Mouse (Mus musculus) CH12.LX (cell line): ENCODE results near the gene Spag6. TPM values are rescaled to one million over a fixed set of nuclear protein-coding genes. Genes with fewer than 3 reads are reported as not detected.

ENCODE experiments used
- DNase-seq: peaks from one replicate; pipeline ENCODE4 v3.0.0-alpha.2; 2013; ENCODE audit errors: extremely low read depth
- H3K27ac ChIP-seq: 2 replicates; pipeline ENCODE4 v1.5.1; 2012; ENCODE audit warnings: low read depth, mild to moderate bottlenecking, control low read depth, moderate library complexity; ENCODE audit not compliant: insufficient read depth
- H3K27me3 ChIP-seq: replicated peaks from 2 replicates; pipeline ENCODE3; 2012; ENCODE audit warnings: inconsistent platforms
- H3K36me3 ChIP-seq, 2 experiments: replicated peaks in 1 of 2; 2 replicates each; pipeline versions ENCODE3 to v1.6.1; 2012; ENCODE audit warnings: inconsistent platforms in 1 of 2, low read length in 1 of 2, mild to moderate bottlenecking in 1 of 2, mixed read lengths in 1 of 2, moderate library complexity in 1 of 2; ENCODE audit not compliant: control insufficient read depth in 1 of 2, insufficient read depth in 1 of 2
- H3K4me1 ChIP-seq, 2 experiments: 2 replicates each; pipeline ENCODE4 v1.6.1; 2012; ENCODE audit warnings: inconsistent platforms in 1 of 2, moderate library complexity in 1 of 2; ENCODE audit not compliant: insufficient read depth in 2 of 2, control insufficient read depth in 1 of 2
- H3K4me2 ChIP-seq: 2 replicates; pipeline ENCODE4 v1.6.1; 2012; ENCODE audit warnings: low read depth, mild to moderate bottlenecking, control low read depth; ENCODE audit not compliant: poor library complexity, insufficient read depth, severe bottlenecking
- H3K4me3 ChIP-seq, 3 experiments: fragments of 150-350 bp in 1 of 3; sonication (generic) in 1 of 3; replicated peaks in 1 of 3; 2 replicates each; pipeline versions ENCODE3 to v1.5.1; 2011 to 2012; ENCODE audit warnings: low read depth in 2 of 3, low read length in 2 of 3, mild to moderate bottlenecking in 2 of 3, moderate library complexity in 2 of 3, control low read depth in 1 of 3, improper control_type of control experiment in 1 of 3, inconsistent platforms in 1 of 3, mixed read lengths in 1 of 3; ENCODE audit not compliant: poor library complexity in 1 of 3
- H3K79me2 ChIP-seq: replicated peaks from 2 replicates; pipeline ENCODE4 v1.6.1; 2012; ENCODE audit warnings: mild to moderate bottlenecking, moderate library complexity; ENCODE audit not compliant: control insufficient read depth, poor library complexity, insufficient read depth, severe bottlenecking; ENCODE audit errors: extremely low read depth
- H3K9ac ChIP-seq: 2 replicates; pipeline ENCODE4 v1.6.1; 2012; ENCODE audit warnings: low read depth, mild to moderate bottlenecking, control low read depth, moderate library complexity; ENCODE audit not compliant: insufficient read depth
- H3K9me3 ChIP-seq: replicated peaks from 2 replicates; pipeline ENCODE3; 2012; ENCODE audit warnings: low read length, inconsistent platforms, mixed read lengths
- CHD1 ChIP-seq: IDR thresholded peaks from 2 replicates; pipeline ENCODE4 v1.6.1; 2012; ENCODE audit warnings: low read depth, low read length, improper control_type of control experiment, inconsistent platforms
- CTCF ChIP-seq, 2 experiments: IDR thresholded peaks in 1 of 2; conservative IDR thresholded peaks in 1 of 2; 2 replicates each; pipeline ENCODE4 v1.5.1; 2011 to 2012; ENCODE audit warnings: low read depth in 2 of 2, low read length in 2 of 2, improper control_type of control experiment in 1 of 2, inconsistent platforms in 1 of 2, mild to moderate bottlenecking in 1 of 2, moderate library complexity in 1 of 2
- E2F4 ChIP-seq: IDR thresholded peaks from 2 replicates; pipeline ENCODE4 v1.6.1; 2011; ENCODE audit warnings: low read depth, low read length, improper control_type of control experiment; ENCODE audit not compliant: insufficient replicate concordance
- ELF1 ChIP-seq: IDR thresholded peaks from 2 replicates; pipeline ENCODE4 v1.6.1; 2014; ENCODE audit warnings: low read depth, mild to moderate bottlenecking, inconsistent platforms, low read length, improper control_type of control experiment
- ETS1 ChIP-seq: conservative IDR thresholded peaks from 2 replicates; pipeline ENCODE4 v1.6.1; 2012; ENCODE audit warnings: low read depth, mild to moderate bottlenecking, inconsistent platforms, low read length, improper control_type of control experiment, moderate library complexity
- IRF4 ChIP-seq: IDR thresholded peaks from 2 replicates; pipeline ENCODE4 v1.6.1; 2014; ENCODE audit warnings: low read depth, mild to moderate bottlenecking, inconsistent platforms, low read length, improper control_type of control experiment
- JUN ChIP-seq: IDR thresholded peaks from 2 replicates; pipeline ENCODE4 v1.6.1; 2011; ENCODE audit warnings: low read depth, mild to moderate bottlenecking, low read length, improper control_type of control experiment, moderate library complexity; ENCODE audit not compliant: insufficient read depth
- JUND ChIP-seq: conservative IDR thresholded peaks from 2 replicates; pipeline ENCODE4 v1.6.1; 2011; ENCODE audit warnings: low read depth, low read length, improper control_type of control experiment
- KAT2A ChIP-seq: IDR thresholded peaks from 2 replicates; pipeline ENCODE4 v1.6.1; 2012; ENCODE audit warnings: low read length, improper control_type of control experiment, inconsistent platforms; ENCODE audit not compliant: insufficient replicate concordance
- MAFK ChIP-seq: IDR thresholded peaks from 2 replicates; pipeline ENCODE4 v1.6.1; 2011; ENCODE audit warnings: low read length, improper control_type of control experiment; ENCODE audit not compliant: insufficient replicate concordance
- MAZ ChIP-seq: IDR thresholded peaks from 2 replicates; pipeline ENCODE4 v1.6.1; 2012; ENCODE audit warnings: low read depth, mild to moderate bottlenecking, inconsistent platforms, low read length, improper control_type of control experiment, moderate library complexity
- MEF2A ChIP-seq: IDR thresholded peaks from 2 replicates; pipeline ENCODE4 v1.6.1; 2014; ENCODE audit warnings: low read depth, mild to moderate bottlenecking, inconsistent platforms, low read length, improper control_type of control experiment, borderline replicate concordance
- MXI1 ChIP-seq: IDR thresholded peaks from 2 replicates; pipeline ENCODE4 v1.6.1; 2011; ENCODE audit warnings: mild to moderate bottlenecking, low read depth, low read length, improper control_type of control experiment
- MYC ChIP-seq: IDR thresholded peaks from 2 replicates; pipeline ENCODE4 v1.6.1; 2011; ENCODE audit warnings: low read depth, mild to moderate bottlenecking, improper control_type of control experiment, low read length
- NELFE ChIP-seq: IDR thresholded peaks from 2 replicates; pipeline ENCODE4 v1.6.1; 2011; ENCODE audit warnings: low read depth, low read length, improper control_type of control experiment
- UBTF ChIP-seq: IDR thresholded peaks from 2 replicates; pipeline ENCODE4 v1.6.1; 2012; ENCODE audit warnings: low read depth, mild to moderate bottlenecking, inconsistent platforms, low read length, improper control_type of control experiment, moderate library complexity
- ZNF384 ChIP-seq: IDR thresholded peaks from 2 replicates; pipeline ENCODE4 v1.6.1; 2012; ENCODE audit warnings: low read depth, low read length, improper control_type of control experiment, inconsistent platforms
- dilution Hi-C: fragments of 300-500 bp; cut with MboI; formaldehyde crosslinking; loops from 2 replicates; pipeline ENCODE4 v1.14.3; 2020; ENCODE audit warnings: low sequenced_read_pairs; ENCODE audit not compliant: extremely low pct_unique_long_range_greater_than_20kb, extremely low pct_ligation_motif_present
- in situ Hi-C: fragments of 300-500 bp; cut with MboI; formaldehyde crosslinking; loops from 3 replicates; pipeline ENCODE4 v1.14.3; 2019; ENCODE audit warnings: low sequenced_read_pairs, low pct_ligation_motif_present, low pct_unique_long_range_greater_than_20kb, mixed read lengths
- polyA plus RNA-seq: library from polyadenylated mRNA; unstranded; fragments of >175 nt; gene quantifications from 2 replicates; pipeline ENCODE4 v1.2.1, GENCODE M21; 2012; ENCODE audit warnings: low read depth; ENCODE audit not compliant: insufficient read length
- total RNA-seq, 2 experiments: library from RNA; depleted of rRNA; stranded (reverse); fragments of 300-350 nt in 1 of 2; fragments of >200 nt in 1 of 2; gene quantifications; 2 replicates each; pipeline ENCODE4 v1.2.3; 2012 to 2014

Spag6 gene
- total and polyA plus RNA-seq, 3 experiments: 0.34 TPM; not detected in 2

DNA sequence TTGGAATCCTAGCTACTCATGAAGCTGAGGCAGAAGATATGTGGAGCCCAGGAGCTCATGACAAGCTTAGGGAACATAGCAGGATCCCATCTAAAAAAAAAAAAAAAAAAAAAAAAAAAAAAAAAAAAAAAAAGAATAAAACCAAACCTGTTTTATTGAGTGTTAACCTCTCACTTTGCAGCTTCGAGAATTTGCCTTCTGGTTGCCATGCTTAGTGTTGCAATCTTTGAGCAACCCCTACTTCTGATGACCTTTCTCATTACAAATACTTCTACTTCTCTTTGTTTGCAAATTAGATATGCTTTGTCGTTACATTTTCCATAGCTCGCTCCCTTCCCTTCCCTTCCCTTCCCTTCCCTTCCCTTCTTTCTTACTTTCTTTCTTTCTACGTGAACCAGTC is 45.3 kb upstream of the Spag6 start:
- DNase-seq: no peak
- H3K4me1 ChIP-seq: peaks cover 0 to 1% of the 10 kb centered on the region in 2 experiments; a peak in 1 of 4 replicates
- H3K36me3 ChIP-seq: no peaks in the 10 kb centered on the region
- no peaks in the 10 kb centered on the region for H3K9me3 ChIP-seq
- no peak overlapping the region for H3K4me3 ChIP-seq
- H3K27me3 ChIP-seq: no peaks in the 10 kb centered on the region
- H3K79me2 ChIP-seq: no peaks in the 10 kb centered on the region
- in situ Hi-C loops (no loop called here), dilution Hi-C loops (no loop called here)
- H3K4me2 ChIP-seq: no peak overlapping the region
- no peak overlapping the region for H3K9ac ChIP-seq
- TF ChIP-seq E2F4: no peak
- no peak overlapping the region for H3K27ac ChIP-seq

DNA sequence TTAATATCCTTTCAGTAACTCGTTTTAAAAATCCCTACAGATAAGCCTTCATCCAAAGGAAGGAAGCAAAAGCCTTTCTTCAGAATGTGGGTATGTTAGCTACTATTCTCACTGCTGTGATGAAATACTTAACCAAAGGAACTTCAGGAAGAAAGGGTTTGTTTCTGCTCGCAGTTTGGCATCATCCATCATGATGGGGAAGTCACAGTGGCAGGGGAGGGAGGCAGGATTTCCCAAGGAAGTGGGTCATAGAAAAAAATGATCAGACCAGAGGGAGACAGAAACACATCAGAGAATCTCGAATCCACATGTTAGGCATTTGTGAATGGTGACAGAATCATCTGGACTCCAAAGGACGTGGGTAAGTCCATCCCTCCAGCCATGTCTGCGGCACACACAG is 39.0 kb upstream of the Spag6 start:
- DNase-seq: no peak
- Histone ChIP-seq H3K4me3 (no peak overlapping the region), H3K36me3 (no peaks in the 10 kb centered on the region), H3K4me2 (no peak overlapping the region), H3K27me3 (no peaks in the 10 kb centered on the region), H3K9me3 (no peaks in the 10 kb centered on the region), H3K27ac (no peak overlapping the region), H3K9ac (no peak overlapping the region), H3K79me2 (no peaks in the 10 kb centered on the region)
- in situ Hi-C loops: no loop called here
- TF ChIP-seq MXI1: no peak
- no peak for TF ChIP-seq CHD1
- no peak for TF ChIP-seq CTCF (conservative IDR thresholded peaks at IDR 0.05 in 1 of 2, IDR thresholded peaks at IDR 0.05 in 1 of 2; ENCODE audit: low read depth in 2 of 2, low read length in 2 of 2)
- no peak for TF ChIP-seq ELF1
- TF ChIP-seq MEF2A: no peak
- no peak for TF ChIP-seq NELFE
- TF ChIP-seq MYC: no peak
- no peak for TF ChIP-seq ZNF384
- TF ChIP-seq, all 38 proteins: peak for 0
- dilution Hi-C loops: no loop called here
- H3K4me1 ChIP-seq: no peaks in the 10 kb centered on the region

DNA sequence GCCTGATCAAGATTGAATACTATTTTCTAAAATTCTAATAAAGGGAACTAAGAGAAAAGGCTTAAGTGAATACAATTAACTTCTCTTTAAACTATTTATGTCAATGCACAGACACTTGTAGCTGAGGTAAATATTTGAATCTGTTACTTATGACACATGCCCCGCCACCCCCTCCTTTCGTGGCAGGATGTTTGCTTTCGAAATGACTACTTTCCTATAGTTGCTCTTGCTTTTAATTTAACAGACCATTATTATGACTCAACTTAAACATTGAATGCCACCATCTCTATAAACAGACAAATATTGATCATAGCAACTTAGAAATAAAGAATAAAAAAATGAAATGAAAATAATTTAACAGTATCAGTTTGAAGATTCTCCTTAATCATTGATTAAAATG is 29.8 kb upstream of the Spag6 start:
- no peak overlapping the region for H3K4me3 ChIP-seq
- H3K27me3 ChIP-seq: no peaks in the 10 kb centered on the region
- dilution Hi-C loops: no loop called here
- H3K79me2 ChIP-seq: no peaks in the 10 kb centered on the region
- H3K4me1 ChIP-seq: no peaks in the 10 kb centered on the region
- no peak for TF ChIP-seq E2F4
- TF ChIP-seq MAFK: no peak
- no peak for TF ChIP-seq MAZ
- peak; percentile 80 for TF ChIP-seq JUND
- TF ChIP-seq ETS1: no peak
- no peak for TF ChIP-seq KAT2A
- peak; percentile 58 for TF ChIP-seq JUN
- no peak for TF ChIP-seq ZNF384
- no peak for TF ChIP-seq UBTF
- peak; percentile 79 for TF ChIP-seq IRF4
- TF ChIP-seq, all 38 proteins: peak for 3
- Histone ChIP-seq H3K9me3 (no peaks in the 10 kb centered on the region), H3K9ac (no peak overlapping the region), H3K27ac (no peak overlapping the region), H3K36me3 (no peaks in the 10 kb centered on the region), H3K4me2 (no peak overlapping the region)
- in situ Hi-C loops: no loop called here
- peak; percentile 15 for DNase-seq
